Mouse (Mus musculus): Measurements from ENCODE around the gene Snx10.

The Snx10 gene

DNA sequence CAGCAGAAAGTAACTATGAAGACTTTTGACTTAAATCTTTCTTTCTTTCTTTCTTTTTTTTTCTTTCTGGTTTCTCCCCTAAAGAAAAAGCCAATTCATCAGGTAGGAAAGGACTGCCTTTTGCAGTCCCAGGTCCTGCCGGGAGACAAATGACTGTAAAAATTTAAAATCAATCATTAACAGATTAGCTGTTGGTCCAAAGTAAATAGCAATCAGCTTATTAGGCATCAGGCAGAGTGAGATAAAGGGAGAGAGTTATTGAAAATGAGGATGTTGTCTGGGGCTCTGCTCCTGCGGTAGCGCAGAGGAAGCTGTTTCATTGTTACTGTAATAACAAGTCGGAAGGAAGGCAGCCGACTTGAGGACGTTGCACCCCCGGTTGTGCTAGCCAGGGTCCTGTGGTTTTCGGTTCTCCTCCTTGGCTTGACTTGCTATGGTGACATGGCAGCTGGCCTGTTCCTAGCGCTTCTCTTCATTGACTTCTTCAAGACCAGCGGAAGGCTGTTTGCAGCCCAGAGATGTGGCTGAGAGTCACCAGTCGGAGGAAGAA, 112.4 kb downstream of the Snx10 start:
- DNase-seq (ENCODE audit: extremely low spot score, low spot score) = no peak
